Mouse (Mus musculus): ENCODE measurements around the gene Zdhhc14. TPM values are rescaled to one million over a fixed set of nuclear protein-coding genes. Genes with fewer than 3 reads are reported as not detected.
"Not testable (repeated sequence)": the region's sequence is repeated elsewhere in the genome, so short reads cannot be mapped to it uniquely, and the experiment has no call there.

Zdhhc14 gene
- polyA plus RNA-seq, 1 experiment from 2014 or later: 9.4 TPM

DNA sequence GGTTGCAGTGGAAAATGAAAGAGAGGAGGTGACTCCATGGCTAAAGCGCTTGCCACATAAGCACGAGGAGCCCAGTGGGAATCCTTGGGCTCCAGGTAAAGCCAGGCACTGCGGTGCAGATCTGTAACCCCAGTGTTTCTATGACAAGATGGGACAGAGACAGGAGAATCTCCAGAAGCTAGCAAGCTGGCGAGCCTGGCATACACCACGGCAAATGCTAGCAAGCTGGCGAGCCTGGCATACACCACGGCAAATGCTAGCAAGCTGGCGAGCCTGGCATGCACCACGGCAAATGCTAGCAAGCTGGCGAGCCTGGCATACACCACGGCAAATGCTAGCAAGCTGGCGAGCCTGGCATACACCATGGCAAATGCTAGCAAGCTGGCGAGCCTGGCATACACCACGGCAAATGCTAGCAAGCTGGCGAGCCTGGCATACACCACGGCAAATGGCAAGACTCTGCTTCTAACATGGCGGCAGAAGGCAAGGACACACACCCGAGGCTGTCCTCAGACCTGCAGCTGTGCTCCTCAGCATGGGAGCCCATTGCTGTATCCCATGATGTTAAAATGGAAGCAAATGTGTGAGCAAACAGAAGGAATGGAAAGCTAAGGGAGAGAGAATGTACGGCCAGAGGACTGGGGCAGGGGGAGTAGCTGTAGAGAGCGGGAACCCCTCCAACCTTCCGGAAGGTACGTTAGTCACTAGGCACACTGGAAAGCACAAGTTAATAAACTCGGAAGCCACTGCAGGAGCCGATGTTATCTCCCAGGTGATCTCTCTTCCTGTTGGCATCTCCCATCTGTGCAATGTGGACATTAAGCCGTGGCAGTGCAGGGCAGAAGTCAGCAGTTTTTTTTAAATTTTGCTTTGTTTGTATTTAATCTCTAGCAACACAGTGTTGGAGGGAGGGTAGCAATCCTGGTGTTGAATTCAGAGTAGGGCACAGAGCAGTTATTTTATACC lies 129.6 kb downstream of the Zdhhc14 start:
- H3K27me3 ChIP-seq (ENCODE audit: control insufficient read depth, insufficient read depth, low read depth, low read length): no peaks in the 10 kb centered on the region
- ATAC-seq: no peak
- no peaks in the 10 kb centered on the region for H3K9me3 ChIP-seq (replicated peaks; ENCODE audit: control insufficient read depth, low read length, poor library complexity, severe bottlenecking)
- 0 out of 2 replicates have a peak, but pooled peaks cover 2% of the 10 kb centered on the region for H3K4me1 ChIP-seq (ENCODE audit: control insufficient read depth, insufficient read depth, low read length)
- no peak overlapping the region for H3K4me2 ChIP-seq (ENCODE audit: low read length)
- WGBS: 91% methylated on average over 25 of the region's 25 CpGs
- H3K36me3 ChIP-seq (ENCODE audit: control insufficient read depth, insufficient read depth, low read length): no peaks in the 10 kb centered on the region
- no peak overlapping the region for H3K4me3 ChIP-seq (ENCODE audit: low read depth, low read length)
- H3K9ac ChIP-seq (ENCODE audit: low read depth, low read length): no peak overlapping the region
- H3K27ac ChIP-seq (ENCODE audit: low read length): no peak overlapping the region

DNA sequence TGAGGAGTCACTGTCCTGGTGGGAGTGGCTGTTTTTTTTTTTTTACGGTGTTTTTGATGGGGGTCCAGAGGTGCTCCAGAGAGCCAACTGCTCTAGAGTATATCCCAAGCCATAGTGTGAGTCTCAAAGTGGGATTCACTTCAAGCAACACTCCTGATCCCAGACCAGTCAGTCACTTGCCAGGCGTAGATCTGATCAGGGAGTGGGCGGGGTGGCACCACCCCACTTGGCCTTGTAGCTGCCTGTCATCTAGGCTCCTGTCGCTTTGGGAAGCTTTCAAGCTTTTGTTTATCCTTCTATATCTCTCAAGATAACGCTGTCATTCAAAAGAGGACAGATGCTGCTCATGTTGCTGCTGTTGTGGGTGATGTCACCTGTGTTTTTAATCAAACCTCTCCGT lies 130.4 kb downstream of the Zdhhc14 start:
- Histone ChIP-seq H3K27me3 (ENCODE audit: control insufficient read depth, insufficient read depth, low read depth, low read length) (no peaks in the 10 kb centered on the region), H3K36me3 (ENCODE audit: control insufficient read depth, insufficient read depth, low read length) (no peaks in the 10 kb centered on the region), H3K9ac (ENCODE audit: low read depth, low read length) (no peak overlapping the region), H3K4me1 (ENCODE audit: control insufficient read depth, insufficient read depth, low read length) (0 out of 2 replicates have a peak, but pooled peaks cover 2% of the 10 kb centered on the region), H3K9me3 (replicated peaks; ENCODE audit: control insufficient read depth, low read length, poor library complexity, severe bottlenecking) (no peaks in the 10 kb centered on the region), H3K4me2 (ENCODE audit: low read length) (no peak overlapping the region), H3K4me3 (ENCODE audit: low read depth, low read length) (no peak overlapping the region), H3K27ac (ENCODE audit: low read length) (no peak overlapping the region)
- ATAC-seq: no peak
- WGBS: 74% methylated on average over 6 of the region's 6 CpGs

DNA sequence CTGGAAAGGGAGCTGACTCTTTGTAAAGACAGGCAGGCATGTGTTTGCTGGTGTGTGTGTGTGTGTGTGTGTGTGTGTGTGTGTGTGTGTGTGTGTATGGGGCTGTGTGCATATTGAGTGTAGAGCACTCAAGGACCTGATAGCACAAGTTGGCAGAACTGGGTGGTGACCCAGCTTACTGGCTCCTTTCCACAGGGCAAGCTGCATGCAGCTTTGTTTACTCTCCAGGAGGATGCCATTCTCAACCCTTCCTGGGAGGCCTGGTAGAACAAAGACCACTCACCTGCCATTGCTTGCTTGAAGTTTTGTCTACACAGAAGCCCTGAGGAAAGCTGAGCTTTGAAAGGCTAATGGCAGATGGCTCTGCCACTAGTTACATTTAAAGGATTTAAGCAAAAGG lies 130.8 kb downstream of the Zdhhc14 start:
- no peak for ATAC-seq

DNA sequence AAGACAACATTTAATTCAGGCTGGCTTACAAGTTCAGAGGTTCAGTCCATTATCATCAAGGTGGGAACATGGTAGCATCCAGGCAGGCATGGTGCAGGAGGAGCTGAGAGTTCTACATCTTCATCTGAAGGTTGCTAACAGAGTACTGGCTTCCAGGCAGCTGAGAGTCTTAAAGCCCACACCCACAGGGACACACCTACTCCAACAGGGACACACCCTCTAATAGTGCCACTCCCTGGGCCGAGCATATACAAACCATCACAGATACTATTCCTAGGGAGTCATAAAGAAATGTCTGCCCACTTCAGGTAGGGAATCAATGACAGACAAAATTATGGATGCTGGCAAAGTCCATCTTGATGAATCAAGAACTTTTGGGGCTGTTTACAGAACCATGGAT lies 132.5 kb downstream of the Zdhhc14 start:
- H3K9me3 ChIP-seq (replicated peaks; ENCODE audit: control insufficient read depth, low read length, poor library complexity, severe bottlenecking); H3K9ac ChIP-seq (ENCODE audit: low read depth, low read length); H3K27me3 ChIP-seq (ENCODE audit: control insufficient read depth, insufficient read depth, low read depth, low read length); H3K27ac ChIP-seq (ENCODE audit: low read length); H3K4me3 ChIP-seq (ENCODE audit: low read depth, low read length); H3K4me1 ChIP-seq (ENCODE audit: control insufficient read depth, insufficient read depth, low read length); H3K36me3 ChIP-seq (ENCODE audit: control insufficient read depth, insufficient read depth, low read length); H3K4me2 ChIP-seq (ENCODE audit: low read length); ATAC-seq: not testable (repeated sequence)
- 76% methylated on average over 1 of the region's 1 CpGs for WGBS

More for the DNA sequence above, 130.8 kb downstream of the Zdhhc14 start:
- Histone ChIP-seq H3K4me2 (ENCODE audit: low read length) (no peak overlapping the region), H3K27me3 (ENCODE audit: control insufficient read depth, insufficient read depth, low read depth, low read length) (no peaks in the 10 kb centered on the region), H3K36me3 (ENCODE audit: control insufficient read depth, insufficient read depth, low read length) (no peaks in the 10 kb centered on the region), H3K9ac (ENCODE audit: low read depth, low read length) (no peak overlapping the region), H3K4me1 (ENCODE audit: control insufficient read depth, insufficient read depth, low read length) (0 out of 2 replicates have a peak, but pooled peaks cover under 1% of the 10 kb centered on the region), H3K4me3 (ENCODE audit: low read depth, low read length) (no peak overlapping the region), H3K9me3 (replicated peaks; ENCODE audit: control insufficient read depth, low read length, poor library complexity, severe bottlenecking) (no peaks in the 10 kb centered on the region), H3K27ac (ENCODE audit: low read length) (no peak overlapping the region)

DNA sequence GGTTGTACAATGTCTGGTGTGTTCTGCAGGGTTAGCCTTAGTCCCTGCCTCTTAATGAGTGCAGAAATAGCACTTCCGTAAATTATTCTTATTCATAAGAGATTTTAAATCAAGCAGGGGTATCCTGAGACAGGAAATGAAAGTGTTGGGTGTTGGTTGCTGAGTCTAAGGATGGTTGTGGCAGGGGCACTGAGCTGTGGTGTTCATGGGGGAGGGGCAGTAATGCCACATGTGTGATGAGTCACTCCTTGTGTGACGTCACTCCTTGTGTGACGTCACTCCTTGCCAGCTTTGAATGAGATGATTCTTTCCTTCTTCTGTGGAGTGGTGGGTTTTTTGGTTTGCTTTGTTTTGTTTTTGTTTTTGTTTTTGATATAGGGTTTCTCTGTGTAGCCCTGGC lies 134.0 kb downstream of the Zdhhc14 start:
- no peaks in the 10 kb centered on the region for H3K36me3 ChIP-seq (ENCODE audit: control insufficient read depth, insufficient read depth, low read length)
- no peaks in the 10 kb centered on the region for H3K27me3 ChIP-seq (ENCODE audit: control insufficient read depth, insufficient read depth, low read depth, low read length)
- no peaks in the 10 kb centered on the region for H3K4me1 ChIP-seq (ENCODE audit: control insufficient read depth, insufficient read depth, low read length)
- H3K4me3 ChIP-seq (ENCODE audit: low read depth, low read length): no peak overlapping the region
- H3K4me2 ChIP-seq (ENCODE audit: low read length): no peak overlapping the region
- 83% methylated on average over 3 of the region's 3 CpGs for WGBS
- H3K9ac ChIP-seq (ENCODE audit: low read depth, low read length): no peak overlapping the region
- H3K9me3 ChIP-seq (replicated peaks; ENCODE audit: control insufficient read depth, low read length, poor library complexity, severe bottlenecking): no peaks in the 10 kb centered on the region
- no peak for ATAC-seq
- H3K27ac ChIP-seq (ENCODE audit: low read length): no peak overlapping the region

DNA sequence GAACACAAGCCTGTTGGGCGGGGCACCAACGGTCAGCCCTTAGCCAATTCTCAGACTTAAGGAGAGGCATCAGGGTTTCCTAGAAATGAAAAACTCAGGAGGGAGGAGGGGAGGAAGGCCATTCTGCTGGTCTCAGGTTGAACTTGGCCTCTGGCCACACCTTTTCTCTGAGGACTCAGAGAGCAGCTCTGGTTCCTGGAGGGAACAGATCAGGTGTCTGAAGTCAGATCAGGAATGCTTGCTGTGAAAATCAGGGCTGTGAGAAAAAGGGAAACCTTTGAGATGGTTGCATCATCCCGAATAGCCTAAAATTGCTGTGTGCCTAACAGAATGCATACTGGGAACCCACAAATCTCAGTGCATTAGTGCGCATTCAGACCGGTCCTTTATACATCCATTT lies 135.3 kb downstream of the Zdhhc14 start:
- H3K4me2 ChIP-seq (ENCODE audit: low read length): no peak overlapping the region
- WGBS: 88% methylated on average over 5 of the region's 5 CpGs
- no peaks in the 10 kb centered on the region for H3K4me1 ChIP-seq (ENCODE audit: control insufficient read depth, insufficient read depth, low read length)

DNA sequence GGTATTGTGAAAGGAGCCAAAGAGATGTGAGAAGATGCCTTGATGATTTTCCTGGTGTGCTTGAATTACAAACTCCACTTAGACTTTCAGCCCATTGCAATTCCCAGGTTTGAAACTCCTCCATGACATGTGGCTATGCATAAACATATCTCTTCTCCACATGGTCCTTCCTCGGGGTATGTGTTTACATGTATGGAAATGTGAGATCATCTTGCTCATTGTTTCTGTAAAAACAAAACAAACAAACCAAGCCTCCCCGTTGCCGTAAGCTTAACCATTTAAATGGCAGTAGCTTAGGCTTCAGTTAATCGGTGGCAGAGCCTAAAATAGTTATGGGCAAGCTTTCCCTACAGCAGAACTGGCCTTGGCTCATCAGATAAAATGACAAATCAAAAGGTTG lies 137.3 kb downstream of the Zdhhc14 start:
- ATAC-seq: no peak
- H3K36me3 ChIP-seq (ENCODE audit: control insufficient read depth, insufficient read depth, low read length): no peaks in the 10 kb centered on the region
- no peaks in the 10 kb centered on the region for H3K27me3 ChIP-seq (ENCODE audit: control insufficient read depth, insufficient read depth, low read depth, low read length)
- no peak overlapping the region for H3K4me3 ChIP-seq (ENCODE audit: low read depth, low read length)
- H3K9me3 ChIP-seq (replicated peaks; ENCODE audit: control insufficient read depth, low read length, poor library complexity, severe bottlenecking): no peaks in the 10 kb centered on the region
- H3K4me1 ChIP-seq (ENCODE audit: control insufficient read depth, insufficient read depth, low read length): no peaks in the 10 kb centered on the region
- no peak overlapping the region for H3K9ac ChIP-seq (ENCODE audit: low read depth, low read length)
- 68% methylated on average over 4 of the region's 4 CpGs for WGBS
- no peak overlapping the region for H3K27ac ChIP-seq (ENCODE audit: low read length)
- H3K4me2 ChIP-seq (ENCODE audit: low read length): no peak overlapping the region

More for the DNA sequence above, 135.3 kb downstream of the Zdhhc14 start:
- no peak overlapping the region for H3K27ac ChIP-seq (ENCODE audit: low read length)
- ATAC-seq: no peak
- H3K4me3 ChIP-seq (ENCODE audit: low read depth, low read length): no peak overlapping the region
- no peaks in the 10 kb centered on the region for H3K36me3 ChIP-seq (ENCODE audit: control insufficient read depth, insufficient read depth, low read length)
- no peak overlapping the region for H3K9ac ChIP-seq (ENCODE audit: low read depth, low read length)
- no peaks in the 10 kb centered on the region for H3K9me3 ChIP-seq (replicated peaks; ENCODE audit: control insufficient read depth, low read length, poor library complexity, severe bottlenecking)
- no peaks in the 10 kb centered on the region for H3K27me3 ChIP-seq (ENCODE audit: control insufficient read depth, insufficient read depth, low read depth, low read length)

DNA sequence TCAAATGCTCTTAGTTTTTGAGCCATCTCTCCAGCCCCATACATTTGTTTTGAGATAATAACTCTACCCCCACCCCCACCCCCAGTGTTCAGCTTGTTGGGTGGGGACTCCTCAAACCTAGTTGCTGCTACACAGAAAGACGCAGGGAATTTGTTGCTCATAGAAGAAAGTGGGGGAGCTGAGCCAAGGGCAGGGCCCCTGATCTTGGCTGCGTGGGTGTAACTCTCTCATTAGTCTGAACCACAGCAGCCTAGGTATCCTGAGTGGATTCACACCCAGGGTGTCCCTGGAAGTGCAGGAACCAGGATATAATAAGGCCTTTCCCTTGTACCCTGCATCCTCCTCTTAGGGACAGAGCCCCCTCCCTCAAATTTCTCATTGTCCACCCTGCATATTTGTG lies 142.9 kb downstream of the Zdhhc14 start:
- Histone ChIP-seq H3K4me3 (ENCODE audit: low read depth, low read length) (no peak overlapping the region), H3K4me1 (ENCODE audit: control insufficient read depth, insufficient read depth, low read length) (no peaks in the 10 kb centered on the region), H3K4me2 (ENCODE audit: low read length) (no peak overlapping the region), H3K9ac (ENCODE audit: low read depth, low read length) (no peak overlapping the region), H3K27ac (ENCODE audit: low read length) (no peak overlapping the region), H3K9me3 (replicated peaks; ENCODE audit: control insufficient read depth, low read length, poor library complexity, severe bottlenecking) (no peaks in the 10 kb centered on the region), H3K36me3 (ENCODE audit: control insufficient read depth, insufficient read depth, low read length) (no peaks in the 10 kb centered on the region), H3K27me3 (ENCODE audit: control insufficient read depth, insufficient read depth, low read depth, low read length) (no peaks in the 10 kb centered on the region)
- 80% methylated on average over 2 of the region's 2 CpGs for WGBS
- no peak for ATAC-seq

DNA sequence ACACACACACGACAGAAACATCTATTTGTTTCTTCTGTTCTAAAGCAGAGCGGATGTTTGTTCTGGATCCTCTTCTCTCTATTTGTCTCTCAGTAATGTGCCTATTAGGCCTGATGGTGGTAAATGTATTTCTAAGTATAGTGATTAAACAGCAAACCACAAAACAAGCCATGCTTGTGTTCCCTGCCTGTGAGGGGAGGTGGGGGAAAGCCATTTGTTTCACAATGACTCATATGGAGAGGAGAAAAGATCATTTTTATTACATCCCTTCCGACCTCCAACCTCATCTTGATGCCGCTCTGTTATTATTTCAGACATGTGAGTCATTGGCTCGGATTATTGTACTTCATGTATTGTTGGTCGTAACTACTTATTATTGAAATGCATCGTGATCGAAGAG lies 149.1 kb downstream of the Zdhhc14 start:
- Histone ChIP-seq H3K9ac (ENCODE audit: low read depth, low read length) (no peak overlapping the region), H3K9me3 (replicated peaks; ENCODE audit: control insufficient read depth, low read length, poor library complexity, severe bottlenecking) (no peaks in the 10 kb centered on the region), H3K4me1 (ENCODE audit: control insufficient read depth, insufficient read depth, low read length) (no peaks in the 10 kb centered on the region), H3K27ac (ENCODE audit: low read length) (no peak overlapping the region), H3K36me3 (ENCODE audit: control insufficient read depth, insufficient read depth, low read length) (no peaks in the 10 kb centered on the region), H3K27me3 (ENCODE audit: control insufficient read depth, insufficient read depth, low read depth, low read length) (no peaks in the 10 kb centered on the region), H3K4me3 (ENCODE audit: low read depth, low read length) (no peak overlapping the region), H3K4me2 (ENCODE audit: low read length) (no peak overlapping the region)
- WGBS: 87% methylated on average over 8 of the region's 8 CpGs
- no peak for ATAC-seq
